Mouse (Mus musculus) liver, embryonic 12.5 days (tissue): Measurements from ENCODE around the gene Mrpl17. TPM values are rescaled to one million over a fixed set of nuclear protein-coding genes. Genes with fewer than 3 reads are reported as not detected.
A peak's percentile ranks its signal among the peaks of the same experiment; 100 is the strongest.

Experiments used
- ATAC-seq: fragments of 200-750 bp; cut with Nextera tagmentation; 2 replicates; pipeline ENCODE4 v1.8.0; 2017; ENCODE audit warnings: moderate number of reproducible peaks, mild to moderate bottlenecking, moderate library complexity
- H3K27ac ChIP-seq: fragments of 300-500 bp; sonication (generic); 2 replicates; pipeline ENCODE4 v1.5.1; 2016; ENCODE audit warnings: mild to moderate bottlenecking
- H3K27me3 ChIP-seq: fragments of 300-500 bp; sonication (generic); replicated peaks from 2 replicates; pipeline ENCODE4 v1.6.1; 2016; ENCODE audit warnings: mild to moderate bottlenecking, moderate library complexity
- H3K36me3 ChIP-seq: fragments of 300-500 bp; sonication (generic); 2 replicates; pipeline ENCODE4 v1.6.1; 2016; ENCODE audit warnings: mild to moderate bottlenecking, moderate library complexity
- H3K4me1 ChIP-seq: fragments of 300-500 bp; sonication (generic); 2 replicates; pipeline ENCODE4 v1.6.1; 2016
- H3K4me2 ChIP-seq: fragments of 300-500 bp; sonication (generic); 2 replicates; pipeline ENCODE4 v1.6.1; 2016; ENCODE audit warnings: mild to moderate bottlenecking, moderate library complexity
- H3K4me3 ChIP-seq: fragments of 300-500 bp; sonication (generic); 2 replicates; pipeline ENCODE4 v1.5.1; 2016; ENCODE audit warnings: mild to moderate bottlenecking, moderate library complexity
- H3K9ac ChIP-seq: fragments of 300-500 bp; sonication (generic); 2 replicates; pipeline ENCODE4 v1.6.1; 2016; ENCODE audit warnings: mild to moderate bottlenecking, moderate library complexity
- H3K9me3 ChIP-seq: fragments of 300-500 bp; sonication (generic); replicated peaks from 2 replicates; pipeline ENCODE4 v1.6.1; 2016; ENCODE audit warnings: mild to moderate bottlenecking, moderate library complexity
- WGBS: fragments of 180-500 bp; shearing (Covaris S2); methylation state at CpG from one replicate; pipeline ENCODE4 v1.1.7; 2016; ENCODE audit not compliant: insufficient replicate concordance; 5-methylcytosine and 5-hydroxymethylcytosine counted together
- polyA plus RNA-seq: library from polyadenylated mRNA; unstranded; fragments of >200 nt; fragmentation: Nextera tagmentation; extraction: Ambion mirVana; gene quantifications from 2 replicates; pipeline ENCODE4 v1.2.1, GENCODE M21; 2016

Gene Mrpl17
- polyA plus RNA-seq, 1 experiment from 2014 or later = 351 TPM

GRCm38 (mm10) chr7:105806125-105806524 lies 4.8 kb downstream of the Mrpl17 start:
- H3K27me3 ChIP-seq = no peaks in the 10 kb centered on the region
- H3K36me3 ChIP-seq = peaks cover 28% of the 10 kb centered on the region
- no peak overlapping the region for H3K4me2 ChIP-seq
- WGBS = 66% methylated on average over 5 of the region's 5 CpGs
- H3K27ac ChIP-seq = no peak overlapping the region
- H3K9me3 ChIP-seq = no peaks in the 10 kb centered on the region
- no peak for ATAC-seq
- peaks cover 19% of the 10 kb centered on the region for H3K4me1 ChIP-seq
- H3K4me3 ChIP-seq = no peak overlapping the region
- no peak overlapping the region for H3K9ac ChIP-seq

GRCm38 (mm10) chr7:105803428-105803827 lies 7.5 kb downstream of the Mrpl17 start:
- Histone ChIP-seq H3K4me1 (peaks cover 2% of the 10 kb centered on the region), H3K36me3 (peaks cover 13% of the 10 kb centered on the region), H3K27ac (no peak overlapping the region)

GRCm38 (mm10) chr7:105802771-105803170 lies 8.1 kb downstream of the Mrpl17 start:
- Histone ChIP-seq H3K36me3 (peaks cover 7% of the 10 kb centered on the region), H3K9ac (no peak overlapping the region), H3K27me3 (no peaks in the 10 kb centered on the region), H3K4me1 (no peaks in the 10 kb centered on the region), H3K9me3 (no peaks in the 10 kb centered on the region), H3K4me3 (no peak overlapping the region), H3K4me2 (no peak overlapping the region), H3K27ac (no peak overlapping the region)
- WGBS = 24% methylated on average over 1 of the region's 1 CpGs
- no peak for ATAC-seq

More at GRCm38 (mm10) chr7:105803428-105803827, 7.5 kb downstream of the Mrpl17 start:
- H3K27me3 ChIP-seq = no peaks in the 10 kb centered on the region
- H3K4me2 ChIP-seq = no peak overlapping the region
- H3K9ac ChIP-seq = no peak overlapping the region
- ATAC-seq = no peak
- H3K9me3 ChIP-seq = no peaks in the 10 kb centered on the region
- no peak overlapping the region for H3K4me3 ChIP-seq

- ATAC-seq = no peak
- WGBS = 20% methylated on average over 2 of the region's 2 CpGs
- H3K9me3 ChIP-seq = no peaks in the 10 kb centered on the region
These were observed 8.6 kb downstream of the Mrpl17 start for GRCm38 (mm10) chr7:105802312-105802711.

GRCm38 (mm10) chr7:105796972-105797371 lies 13.9 kb downstream of the Mrpl17 start:
- H3K27ac ChIP-seq = no peak overlapping the region
- H3K27me3 ChIP-seq = 0 out of 2 replicates have a peak, but pooled peaks cover 2% of the 10 kb centered on the region
- H3K4me1 ChIP-seq = no peaks in the 10 kb centered on the region
- 75% methylated on average over 3 of the region's 3 CpGs for WGBS
- no peak overlapping the region for H3K4me3 ChIP-seq
- no peaks in the 10 kb centered on the region for H3K9me3 ChIP-seq
- no peak overlapping the region for H3K4me2 ChIP-seq
- H3K36me3 ChIP-seq = no peaks in the 10 kb centered on the region
- H3K9ac ChIP-seq = no peak overlapping the region
- ATAC-seq = no peak

More at GRCm38 (mm10) chr7:105802312-105802711, 8.6 kb downstream of the Mrpl17 start:
- Histone ChIP-seq H3K9ac (no peak overlapping the region), H3K4me3 (no peak overlapping the region), H3K27me3 (no peaks in the 10 kb centered on the region), H3K27ac (no peak overlapping the region), H3K4me1 (no peaks in the 10 kb centered on the region), H3K4me2 (no peak overlapping the region), H3K36me3 (peaks cover 2% of the 10 kb centered on the region)

GRCm38 (mm10) chr7:105795759-105796366 lies 15.0 kb downstream of the Mrpl17 start:
- no peak overlapping the region for H3K4me2 ChIP-seq
- no peak for ATAC-seq
- no peak overlapping the region for H3K4me3 ChIP-seq
- no peaks in the 10 kb centered on the region for H3K9me3 ChIP-seq
- no peak overlapping the region for H3K27ac ChIP-seq
- 23% methylated on average over 7 of the region's 7 CpGs for WGBS
- H3K4me1 ChIP-seq = no peaks in the 10 kb centered on the region
- no peak overlapping the region for H3K9ac ChIP-seq
- no peaks in the 10 kb centered on the region for H3K36me3 ChIP-seq
- H3K27me3 ChIP-seq = peaks cover 11% of the 10 kb centered on the region

- H3K27ac ChIP-seq = no peak overlapping the region
- no peak overlapping the region for H3K9ac ChIP-seq
- H3K27me3 ChIP-seq = peaks cover 31% of the 10 kb centered on the region
- no peak overlapping the region for H3K4me3 ChIP-seq
- no peaks in the 10 kb centered on the region for H3K9me3 ChIP-seq
- 74% methylated on average over 7 of the region's 7 CpGs for WGBS
- H3K4me1 ChIP-seq = no peaks in the 10 kb centered on the region
- no peak overlapping the region for H3K4me2 ChIP-seq
- H3K36me3 ChIP-seq = no peaks in the 10 kb centered on the region
- no peak for ATAC-seq
These were observed 17.2 kb downstream of the Mrpl17 start for GRCm38 (mm10) chr7:105793701-105794100.

GRCm38 (mm10) chr7:105791147-105791546 lies 19.8 kb downstream of the Mrpl17 start:
- no peak for ATAC-seq
- H3K27me3 ChIP-seq = peaks cover 57% of the 10 kb centered on the region

GRCm38 (mm10) chr7:105787285-105788140 lies 23.4 kb downstream of the Mrpl17 start, which contains the start of gene Dchs1:
Gene Dchs1, minus strand, starts transcription at chr7:105787654.
- peak within 1 kb of the TSS; percentile 64 for H3K9ac ChIP-seq
- no peaks in the 10 kb centered on the region for H3K4me1 ChIP-seq
- ATAC-seq = peak; percentile 13; the same call in 1 of the 2 replicates
- no peaks in the 10 kb centered on the region for H3K9me3 ChIP-seq
- no peak within 1 kb of the TSS for H3K27ac ChIP-seq
- peak within 1 kb of the TSS; percentile 55 for H3K4me3 ChIP-seq
- peaks cover 93% of the 10 kb centered on the region for H3K27me3 ChIP-seq
- peak within 1 kb of the TSS; percentile 62 for H3K4me2 ChIP-seq
- H3K36me3 ChIP-seq = no peaks in the 10 kb centered on the region
- 2% methylated on average over 87 of the region's 97 CpGs for WGBS

More at GRCm38 (mm10) chr7:105791147-105791546, 19.8 kb downstream of the Mrpl17 start:
- no peak overlapping the region for H3K4me3 ChIP-seq
- H3K36me3 ChIP-seq = no peaks in the 10 kb centered on the region
- H3K4me2 ChIP-seq = no peak overlapping the region
- H3K9me3 ChIP-seq = no peaks in the 10 kb centered on the region
- 57% methylated on average over 1 of the region's 1 CpGs for WGBS
- no peaks in the 10 kb centered on the region for H3K4me1 ChIP-seq
- H3K9ac ChIP-seq = no peak overlapping the region
- no peak overlapping the region for H3K27ac ChIP-seq

GRCm38 (mm10) chr7:105786506-105787284 lies 24.2 kb downstream of the Mrpl17 start:
- peak; percentile 51 for ATAC-seq
- Histone ChIP-seq H3K4me3 (peak overlapping the region; percentile 55), H3K36me3 (no peaks in the 10 kb centered on the region), H3K9me3 (no peaks in the 10 kb centered on the region), H3K4me2 (peak overlapping the region; percentile 62), H3K4me1 (no peaks in the 10 kb centered on the region), H3K27me3 (peaks cover 95% of the 10 kb centered on the region), H3K27ac (no peak overlapping the region), H3K9ac (peak overlapping the region; percentile 64)
- 15% methylated on average over 20 of the region's 20 CpGs for WGBS

- H3K4me2 ChIP-seq = no peak overlapping the region
- peaks cover 2% of the 10 kb centered on the region; the same call in 1 of the 2 replicates for H3K4me1 ChIP-seq
- WGBS = 14% methylated on average over 4 of the region's 4 CpGs
- no peak overlapping the region for H3K9ac ChIP-seq
- H3K9me3 ChIP-seq = no peaks in the 10 kb centered on the region
- ATAC-seq = no peak
- H3K27ac ChIP-seq = no peak overlapping the region
- no peaks in the 10 kb centered on the region for H3K36me3 ChIP-seq
- no peak overlapping the region for H3K4me3 ChIP-seq
- peaks cover 75% of the 10 kb centered on the region for H3K27me3 ChIP-seq
These were observed 26.3 kb downstream of the Mrpl17 start for GRCm38 (mm10) chr7:105784556-105784955.
